Mouse (Mus musculus) lung, embryonic 16.5 days (tissue): Measurements from ENCODE around the gene Pcsk6. TPM values are rescaled to one million over a fixed set of nuclear protein-coding genes. Genes with fewer than 3 reads are reported as not detected.
A peak's percentile ranks its signal among the peaks of the same experiment; 100 is the strongest.
"Not testable (repeated sequence)": the region's sequence is repeated elsewhere in the genome, so short reads cannot be mapped to it uniquely, and the experiment has no call there.

ENCODE experiments used
- ATAC-seq: fragments of 200-750 bp; cut with Nextera tagmentation; 2 replicates; pipeline ENCODE4 v1.8.0; 2017; ENCODE audit warnings: low read depth, mild to moderate bottlenecking, moderate library complexity
- H3K27ac ChIP-seq: fragments of 300-500 bp; sonication (generic); 2 replicates; pipeline ENCODE4 v1.5.1; 2014; ENCODE audit warnings: mild to moderate bottlenecking, control low read depth, low read length
- H3K27me3 ChIP-seq: fragments of 300-500 bp; sonication (generic); 2 replicates; pipeline ENCODE4 v1.6.1; 2014; ENCODE audit warnings: low read depth, low read length, mixed read lengths; ENCODE audit not compliant: control insufficient read depth, insufficient read depth
- H3K36me3 ChIP-seq: fragments of 300-500 bp; sonication (generic); 2 replicates; pipeline ENCODE4 v1.6.1; 2014; ENCODE audit warnings: low read length; ENCODE audit not compliant: control insufficient read depth, insufficient read depth
- H3K4me1 ChIP-seq: fragments of 300-500 bp; sonication (generic); replicated peaks from 2 replicates; pipeline ENCODE4 v1.6.1; 2014; ENCODE audit warnings: low read length, mixed read lengths; ENCODE audit not compliant: control insufficient read depth, insufficient read depth
- H3K4me2 ChIP-seq: fragments of 300-500 bp; sonication (generic); 2 replicates; pipeline ENCODE4 v1.6.1; 2014; ENCODE audit warnings: low read depth, low read length, control low read depth
- H3K4me3 ChIP-seq: fragments of 300-500 bp; sonication (generic); 2 replicates; pipeline ENCODE4 v1.5.1; 2014; ENCODE audit warnings: mild to moderate bottlenecking, low read length, control low read depth
- H3K9ac ChIP-seq: fragments of 300-500 bp; sonication (generic); 2 replicates; pipeline ENCODE4 v1.6.1; 2014; ENCODE audit warnings: low read length, control low read depth
- H3K9me3 ChIP-seq: fragments of 300-500 bp; sonication (generic); 2 replicates; pipeline ENCODE4 v1.6.1; 2016; ENCODE audit warnings: low read length; ENCODE audit not compliant: control insufficient read depth
- WGBS: fragments of 180-500 bp; shearing (Covaris S2); extraction: QIAGEN DNeasy Blood & Tissue Kit; methylation state at CpG from one replicate; pipeline ENCODE4 v1.1.7; 2014; 5-methylcytosine and 5-hydroxymethylcytosine counted together
- polyA plus RNA-seq: library from polyadenylated mRNA; unstranded; fragments of >200 nt; fragmentation: Nextera tagmentation; extraction: Ambion mirVana; gene quantifications from 2 replicates; pipeline ENCODE4 v1.2.1, GENCODE M21; 2015

Pcsk6 gene
- polyA plus RNA-seq, 1 experiment from 2014 or later = 8.5 TPM

GRCm38 (mm10) chr7:66047975-66048374 is 186.4 kb downstream of the Pcsk6 start:
- WGBS = 77% methylated on average over 4 of the region's 4 CpGs
- Histone ChIP-seq H3K4me1 (no peaks in the 10 kb centered on the region), H3K9me3 (no peaks in the 10 kb centered on the region), H3K4me2 (no peak overlapping the region), H3K36me3 (no peaks in the 10 kb centered on the region), H3K9ac (no peak overlapping the region), H3K27ac (no peak overlapping the region), H3K4me3 (no peak overlapping the region), H3K27me3 (no peaks in the 10 kb centered on the region)
- ATAC-seq = no peak

GRCm38 (mm10) chr7:66048446-66049230 is 187.1 kb downstream of the Pcsk6 start:
- H3K4me3 ChIP-seq = no peak overlapping the region
- H3K9me3 ChIP-seq = no peaks in the 10 kb centered on the region
- H3K27ac ChIP-seq = no peak overlapping the region
- no peak overlapping the region for H3K4me2 ChIP-seq
- ATAC-seq = no peak
- H3K9ac ChIP-seq = no peak overlapping the region
- H3K4me1 ChIP-seq = no peaks in the 10 kb centered on the region
- H3K27me3 ChIP-seq = no peaks in the 10 kb centered on the region
- no peaks in the 10 kb centered on the region for H3K36me3 ChIP-seq
- 79% methylated on average over 12 of the region's 12 CpGs for WGBS

- no peak overlapping the region for H3K4me3 ChIP-seq
- no peaks in the 10 kb centered on the region for H3K36me3 ChIP-seq
- no peak overlapping the region for H3K27ac ChIP-seq
- no peak overlapping the region for H3K4me2 ChIP-seq
- no peaks in the 10 kb centered on the region for H3K9me3 ChIP-seq
- H3K4me1 ChIP-seq = no peaks in the 10 kb centered on the region
- 81% methylated on average over 4 of the region's 4 CpGs for WGBS
- no peak for ATAC-seq
- no peaks in the 10 kb centered on the region for H3K27me3 ChIP-seq
- H3K9ac ChIP-seq = no peak overlapping the region
Measured at GRCm38 (mm10) chr7:66053946-66054483, 192.5 kb downstream of the Pcsk6 start.

- H3K36me3 ChIP-seq, H3K27ac ChIP-seq, H3K9ac ChIP-seq, H3K4me3 ChIP-seq, H3K4me1 ChIP-seq, H3K27me3 ChIP-seq, H3K4me2 ChIP-seq, ATAC-seq, H3K9me3 ChIP-seq: not testable (repeated sequence)
- 5% methylated on average over 2 of the region's 2 CpGs for WGBS
Measured at GRCm38 (mm10) chr7:66055356-66055755, 193.8 kb downstream of the Pcsk6 start.

- Histone ChIP-seq H3K36me3 (0 out of 2 replicates have a peak, but pooled peaks cover 2% of the 10 kb centered on the region), H3K4me3 (peak within 1 kb of the TSS; percentile 99), H3K27ac (no peak within 1 kb of the TSS; the same call in 1 of the 2 replicates), H3K9me3 (no peaks in the 10 kb centered on the region), H3K4me1 (peaks cover 9% of the 10 kb centered on the region), H3K27me3 (no peaks in the 10 kb centered on the region), H3K9ac (peak within 1 kb of the TSS; percentile 97), H3K4me2 (peak within 1 kb of the TSS; percentile 73)
- ATAC-seq = no peak
- 85% methylated on average over 1 of the region's 1 CpGs for WGBS
Measured at GRCm38 (mm10) chr7:66058703-66059102, 197.2 kb downstream of the Pcsk6 start, which contains the start of gene Snrpa1. Gene Snrpa1, plus strand, starts transcription at chr7:66059003.

GRCm38 (mm10) chr7:66060066-66060956 is 198.8 kb downstream of the Pcsk6 start:
- Histone ChIP-seq H3K27me3 (no peaks in the 10 kb centered on the region), H3K36me3 (peaks cover 11% of the 10 kb centered on the region), H3K27ac (peak overlapping the region; percentile 72), H3K9ac (peak overlapping the region; percentile 97), H3K4me3 (peak overlapping the region; percentile 99), H3K4me1 (peaks cover 9% of the 10 kb centered on the region), H3K9me3 (no peaks in the 10 kb centered on the region), H3K4me2 (peak overlapping the region; percentile 73)
- under 1% methylated on average over 64 of the region's 64 CpGs for WGBS
- peak; percentile 97 for ATAC-seq

GRCm38 (mm10) chr7:66061057-66061456 is 199.5 kb downstream of the Pcsk6 start:
- H3K9me3 ChIP-seq = no peaks in the 10 kb centered on the region
- H3K4me3 ChIP-seq = peak overlapping the region; percentile 99
- peak overlapping the region; percentile 97 for H3K9ac ChIP-seq
- under 1% methylated on average over 14 of the region's 14 CpGs for WGBS
- peaks cover 9% of the 10 kb centered on the region for H3K4me1 ChIP-seq
- no peak for ATAC-seq
- H3K27ac ChIP-seq = no peak overlapping the region
- peaks cover 15% of the 10 kb centered on the region for H3K36me3 ChIP-seq
- peak overlapping the region; percentile 73 for H3K4me2 ChIP-seq
- H3K27me3 ChIP-seq = no peaks in the 10 kb centered on the region

GRCm38 (mm10) chr7:66076411-66076810 is 214.9 kb downstream of the Pcsk6 start:
- Histone ChIP-seq H3K9ac (no peak overlapping the region), H3K4me1 (peaks cover 13% of the 10 kb centered on the region), H3K27me3 (no peaks in the 10 kb centered on the region), H3K4me3 (no peak overlapping the region), H3K27ac (no peak overlapping the region), H3K36me3 (peaks cover 29% of the 10 kb centered on the region), H3K9me3 (no peaks in the 10 kb centered on the region), H3K4me2 (no peak overlapping the region)
- no peak for ATAC-seq
- WGBS = 59% methylated on average over 2 of the region's 2 CpGs
